Mouse (Mus musculus) liver, embryonic 14.5 days (tissue): ENCODE results near the gene Pum3. TPM values are rescaled to one million over a fixed set of nuclear protein-coding genes. Genes with fewer than 3 reads are reported as not detected.

Source experiments
- ATAC-seq: fragments of 200-750 bp; cut with Nextera tagmentation; 2 replicates; pipeline ENCODE4 v1.8.0; 2017; ENCODE audit warnings: moderate number of reproducible peaks, mild to moderate bottlenecking, moderate library complexity; ENCODE audit not compliant: insufficient read depth
- DNase-seq, 3 experiments: peaks; one replicate each; pipeline ENCODE4 v3.0.0-alpha.2; 2012 to 2013; ENCODE audit warnings: low read depth in 3 of 3, low spot score in 3 of 3
- H3K27ac ChIP-seq: fragments of 300-500 bp; sonication (generic); 2 replicates; pipeline ENCODE4 v1.5.1; 2014; ENCODE audit warnings: moderate library complexity, mild to moderate bottlenecking, control low read depth, inconsistent platforms
- H3K27me3 ChIP-seq: fragments of 300-500 bp; sonication (generic); 2 replicates; pipeline ENCODE4 v1.6.1; 2014; ENCODE audit warnings: mild to moderate bottlenecking, low read length, moderate library complexity; ENCODE audit not compliant: control insufficient read depth, insufficient read depth
- H3K36me3 ChIP-seq: fragments of 300-500 bp; sonication (generic); replicated peaks from 2 replicates; pipeline ENCODE4 v1.6.1; 2014; ENCODE audit warnings: low read depth; ENCODE audit not compliant: control insufficient read depth, insufficient read depth
- H3K4me1 ChIP-seq, 2 experiments: fragments of 200-500 bp in 1 of 2; fragments of 300-500 bp in 1 of 2; sonication (generic) in 1 of 2; replicated peaks; 2 replicates each; pipeline ENCODE4 v1.6.1; 2012 to 2014; ENCODE audit warnings: antibody characterized with exemption in 1 of 2, inconsistent platforms in 1 of 2, low read length in 1 of 2; ENCODE audit not compliant: control insufficient read depth in 2 of 2, insufficient read depth in 2 of 2
- H3K4me2 ChIP-seq: fragments of 300-500 bp; sonication (generic); 2 replicates; pipeline ENCODE4 v1.6.1; 2014; ENCODE audit warnings: low read depth, mild to moderate bottlenecking, control low read depth, moderate library complexity
- H3K4me3 ChIP-seq, 2 experiments: fragments of 200-500 bp in 1 of 2; fragments of 300-500 bp in 1 of 2; sonication (generic) in 1 of 2; 2 replicates each; pipeline ENCODE4 v1.5.1; 2012 to 2014; ENCODE audit warnings: low read depth in 2 of 2, low read length in 2 of 2, mild to moderate bottlenecking in 2 of 2, control low read depth in 1 of 2, inconsistent platforms in 1 of 2, moderate library complexity in 1 of 2; ENCODE audit not compliant: insufficient read depth in 1 of 2
- H3K9ac ChIP-seq: fragments of 300-500 bp; sonication (generic); replicated peaks from 2 replicates; pipeline ENCODE4 v1.6.1; 2014; ENCODE audit warnings: mild to moderate bottlenecking, control low read depth, moderate library complexity
- H3K9me3 ChIP-seq: fragments of 300-500 bp; sonication (generic); 2 replicates; pipeline ENCODE4 v1.6.1; 2016; ENCODE audit warnings: low read length, mixed read lengths; ENCODE audit not compliant: control insufficient read depth
- CTCF ChIP-seq: IDR thresholded peaks from 2 replicates; pipeline ENCODE4 v1.5.1; 2016; ENCODE audit warnings: antibody characterized with exemption, low read depth, control low read depth
- EP300 ChIP-seq: IDR thresholded peaks from 2 replicates; pipeline ENCODE4 v1.6.1; 2016; ENCODE audit warnings: antibody characterized with exemption, low read depth
- WGBS: fragments of 180-500 bp; shearing (Covaris S2); extraction: QIAGEN DNeasy Blood & Tissue Kit; methylation state at CpG from one replicate; pipeline ENCODE4 v1.1.7; 2014; ENCODE audit not compliant: insufficient replicate concordance; 5-methylcytosine and 5-hydroxymethylcytosine counted together
- polyA plus RNA-seq, 2 experiments: library from polyadenylated mRNA; depleted of rRNA in 1 of 2; stranded (reverse) in 1 of 2; unstranded in 1 of 2; fragments of >200 nt; fragmentation: Nextera tagmentation in 1 of 2; extraction: Ambion mirVana in 1 of 2; gene quantifications; 2 replicates each; pipeline versions ENCODE4 v1.2.1 to v1.2.3; 2012 to 2014

The Pum3 gene
- polyA plus RNA-seq (2012; rRNA removed) (7.8 and 14.0 TPM in 2 replicates), polyA plus RNA-seq (2014; fragmentation: Nextera tagmentation; extraction: Ambion mirVana) (38.2 and 41.4 TPM in 2 replicates)

DNA sequence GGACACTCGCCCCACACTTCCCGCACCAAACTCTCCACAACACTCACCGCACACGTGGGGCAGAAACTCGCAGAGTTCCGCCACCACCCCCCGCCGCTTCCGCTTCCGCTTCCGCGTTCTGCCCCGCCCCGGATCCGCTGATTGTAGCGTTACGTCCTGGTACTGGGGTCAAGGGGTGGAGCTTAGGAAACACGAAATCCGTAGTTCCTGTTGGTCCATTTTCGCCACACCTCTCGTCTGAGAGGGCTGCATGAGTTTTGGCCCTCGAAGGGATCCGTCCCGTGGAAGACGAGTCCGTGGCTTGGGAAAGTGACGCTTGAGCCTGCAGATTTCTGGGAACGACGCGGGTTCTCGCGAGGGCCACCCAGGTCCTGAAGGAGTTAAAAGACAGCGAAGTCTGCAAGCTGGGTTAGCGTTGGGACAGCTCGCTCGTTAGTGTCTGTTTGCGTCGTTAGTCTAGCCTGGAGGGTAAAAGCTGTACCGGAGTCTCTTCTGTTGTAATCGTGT, at the start of gene Pum3:
Gene Pum3 (minus strand): TSS at position 81 of the 507 bp plus-strand sequence.
- Histone ChIP-seq H3K36me3 (peaks cover 7% of the 10 kb centered on the region), H3K4me2 (peak within 1 kb of the TSS; percentile 93), H3K4me1 (peaks cover 3 to 12% of the 10 kb centered on the region in 2 experiments), H3K27me3 (no peaks in the 10 kb centered on the region), H3K4me3 (peak within 1 kb of the TSS; percentile 66 to 97), H3K27ac (peak within 1 kb of the TSS; percentile 69), H3K9me3 (no peaks in the 10 kb centered on the region), H3K9ac (peak within 1 kb of the TSS; percentile 83)
- DNase-seq (peak; percentile 97), ATAC-seq (peak; percentile 98)
- WGBS: under 1% methylated on average over 40 of the region's 40 CpGs
- TF ChIP-seq CTCF: no peak
- peak; percentile 67 for TF ChIP-seq EP300

DNA sequence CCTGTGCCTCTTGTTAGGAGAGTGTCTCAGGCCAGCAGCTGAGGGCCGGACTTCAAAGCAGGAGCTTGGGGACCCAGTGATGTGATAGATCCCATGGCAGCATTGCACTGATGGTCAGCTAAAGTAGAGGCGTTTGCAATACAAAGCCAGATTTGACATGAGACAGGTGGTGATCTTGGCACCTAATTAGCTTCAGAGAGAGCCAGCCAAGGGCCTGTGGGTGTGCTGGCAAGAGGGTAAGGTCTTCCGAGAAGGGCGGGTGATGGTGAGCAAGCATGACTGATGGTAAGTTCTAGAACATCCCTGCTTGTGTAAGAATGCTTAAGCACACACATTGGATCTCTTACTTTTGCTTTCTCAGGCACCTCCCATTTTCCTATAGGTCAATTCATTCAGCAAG, 37.1 kb upstream of the Pum3 start:
- H3K4me1 ChIP-seq: no peaks in the 10 kb centered on the region
- H3K9me3 ChIP-seq: no peaks in the 10 kb centered on the region
- H3K27me3 ChIP-seq: no peaks in the 10 kb centered on the region
- no peak overlapping the region for H3K4me2 ChIP-seq
- H3K36me3 ChIP-seq: no peaks in the 10 kb centered on the region
- H3K4me3 ChIP-seq: no peak overlapping the region
- H3K9ac ChIP-seq: no peak overlapping the region
- DNase-seq: no peak
- no peak overlapping the region for H3K27ac ChIP-seq
- 50% methylated on average over 4 of the region's 4 CpGs for WGBS
- TF ChIP-seq CTCF (no peak), EP300 (no peak)
- no peak for ATAC-seq

DNA sequence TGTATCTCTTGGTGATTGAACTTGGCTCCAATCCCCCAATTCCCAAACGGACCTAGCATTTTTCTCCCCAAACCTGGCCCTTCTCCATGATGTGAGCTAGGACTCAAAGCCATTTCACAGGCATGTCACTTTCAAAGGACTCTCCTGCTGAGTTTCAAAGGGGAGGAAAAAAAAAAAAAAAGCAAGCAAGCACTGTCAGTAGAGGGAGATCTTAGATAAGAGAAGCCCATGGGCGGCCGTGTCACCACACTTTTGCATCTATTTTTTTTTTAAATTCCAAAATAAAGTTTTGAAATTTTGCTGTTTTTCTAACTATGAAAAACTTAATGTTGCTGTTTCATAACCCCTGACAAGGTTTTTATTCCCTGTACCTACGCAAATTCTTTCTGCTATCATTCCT, 33.0 kb upstream of the Pum3 start:
- WGBS: 41% methylated on average over 4 of the region's 4 CpGs

DNA sequence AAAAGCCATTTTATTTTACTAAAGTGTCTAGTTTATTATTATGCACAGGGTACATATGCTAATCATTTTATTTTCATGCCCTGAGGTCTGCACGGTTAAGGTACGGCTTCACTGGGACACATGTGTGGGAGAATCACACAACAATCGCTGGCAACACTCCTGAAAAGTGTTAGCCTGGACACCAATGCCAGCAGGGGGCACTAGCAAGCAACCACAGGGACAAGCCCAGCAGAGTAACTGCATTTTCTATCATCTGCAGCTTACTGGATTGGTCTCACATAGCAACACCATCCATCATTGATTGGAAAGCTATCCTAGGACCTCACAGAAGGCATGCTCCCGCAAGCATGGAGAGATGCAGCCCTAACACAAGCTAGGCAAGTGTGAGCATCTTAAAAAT, 20.8 kb upstream of the Pum3 start:
- H3K27ac ChIP-seq: no peak overlapping the region
- TF ChIP-seq CTCF (peak; percentile 79), EP300 (no peak)
- H3K4me3 ChIP-seq: no peak overlapping the region
- H3K9me3 ChIP-seq: no peaks in the 10 kb centered on the region
- H3K4me2 ChIP-seq: no peak overlapping the region
- no peaks in the 10 kb centered on the region for H3K36me3 ChIP-seq
- no peak for DNase-seq
- WGBS: 37% methylated on average over 4 of the region's 4 CpGs
- H3K27me3 ChIP-seq: no peaks in the 10 kb centered on the region
- H3K4me1 ChIP-seq: no peaks in the 10 kb centered on the region
- no peak for ATAC-seq
- H3K9ac ChIP-seq: no peak overlapping the region

More for the DNA sequence above, 33.0 kb upstream of the Pum3 start:
- TF ChIP-seq EP300 (no peak), CTCF (no peak)
- H3K9ac ChIP-seq: no peak overlapping the region
- DNase-seq (no peak), ATAC-seq (no peak)
- H3K27ac ChIP-seq: no peak overlapping the region
- H3K4me2 ChIP-seq: no peak overlapping the region
- H3K36me3 ChIP-seq: no peaks in the 10 kb centered on the region
- H3K9me3 ChIP-seq: no peaks in the 10 kb centered on the region
- H3K4me1 ChIP-seq: no peaks in the 10 kb centered on the region
- H3K27me3 ChIP-seq: no peaks in the 10 kb centered on the region
- no peak overlapping the region for H3K4me3 ChIP-seq

DNA sequence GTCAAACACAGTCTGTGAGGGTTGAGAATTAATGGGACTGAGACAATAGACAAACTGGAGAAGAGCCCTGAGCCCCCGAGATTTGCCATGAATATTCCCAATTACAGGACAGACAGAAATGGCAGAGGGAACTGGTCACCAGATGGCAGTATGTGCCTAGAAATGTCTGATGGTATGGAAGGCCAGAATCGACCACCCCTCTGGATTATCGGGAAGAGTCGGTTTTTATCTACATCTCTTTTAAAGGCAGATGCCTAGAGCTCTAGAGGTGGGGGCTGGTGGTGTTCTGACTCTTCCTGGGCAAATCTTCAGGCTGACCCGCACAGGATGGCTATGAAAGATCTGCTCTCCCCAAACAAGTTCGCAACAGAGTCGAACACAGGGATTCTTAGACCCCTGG, 17.9 kb upstream of the Pum3 start:
- H3K9ac ChIP-seq: no peak overlapping the region
- no peak overlapping the region for H3K27ac ChIP-seq
- DNase-seq: no peak
- H3K9me3 ChIP-seq: no peaks in the 10 kb centered on the region
- H3K4me1 ChIP-seq: no peaks in the 10 kb centered on the region
- no peak overlapping the region for H3K4me2 ChIP-seq
- ATAC-seq: no peak
- 27% methylated on average over 7 of the region's 7 CpGs for WGBS
- H3K27me3 ChIP-seq: no peaks in the 10 kb centered on the region
- no peak overlapping the region for H3K4me3 ChIP-seq
- TF ChIP-seq CTCF (peak; percentile 31), EP300 (no peak)
- no peaks in the 10 kb centered on the region for H3K36me3 ChIP-seq
